In genomic region chr17:35636363-35636762, GRCm38 (mm10) we compare ENCODE assay signal across 8 mouse cellular contexts. TPM values are rescaled to one million over a fixed set of nuclear protein-coding genes. Genes with fewer than 3 reads are reported as not detected.
DNase-seq lines count a peak whose midpoint lies in the region; ATAC-seq and TF ChIP-seq lines count a peak whose summit lies in the region.

No protein-coding gene starts in this region.

- no peak for TF ChIP-seq CTCF in kidney, postnatal 0 days (IDR thresholded peaks at IDR 0.05; ENCODE audit: low read depth)

- no peak for TF ChIP-seq POLR2A in myocyte (IDR thresholded peaks at IDR 0.05; ENCODE audit: insufficient read length, low read depth)

- H3K4me2 ChIP-seq in forebrain, embryonic 12.5 days, result no peak overlapping the region
- H3K4me2 ChIP-seq in forebrain, embryonic 11.5 days (ENCODE audit: low read depth, low read length, severe bottlenecking), result no peak overlapping the region
- no peak overlapping the region for H3K4me2 ChIP-seq in midbrain, embryonic 14.5 days (ENCODE audit: low read length)
- no peak overlapping the region for H3K4me2 ChIP-seq in kidney, postnatal 0 days (ENCODE audit: low read length)
- H3K4me2 ChIP-seq in myocyte (ENCODE audit: low read depth), result peak overlapping the region; percentile 38

- H3K4me1 ChIP-seq in forebrain, embryonic 12.5 days, result peaks cover 4% of the 10 kb centered on the region
- H3K4me1 ChIP-seq in forebrain, embryonic 11.5 days (replicated peaks; ENCODE audit: control insufficient read depth, insufficient read depth, low read length), result no peaks in the 10 kb centered on the region; the same call in 1 of the 2 replicates
- H3K4me1 ChIP-seq in midbrain, embryonic 14.5 days (ENCODE audit: control insufficient read depth, insufficient read depth, low read length), result no peaks in the 10 kb centered on the region
- peaks cover 15% of the 10 kb centered on the region for H3K4me1 ChIP-seq in midbrain, embryonic 10.5 days
- H3K4me1 ChIP-seq in kidney, postnatal 0 days (replicated peaks; ENCODE audit: insufficient read depth, low read length), result no peaks in the 10 kb centered on the region

- H3K79me2 ChIP-seq in myocyte (ENCODE audit: control insufficient read depth, insufficient read depth), result no peaks in the 10 kb centered on the region

- DNase-seq in forebrain, embryonic 11.5 days (ENCODE audit: low spot score), result no peak
- peak; percentile 43 for DNase-seq in midbrain, embryonic 14.5 days
- no peak for DNase-seq in midbrain, embryonic 10.5 days (ENCODE audit: low spot score)
- DNase-seq in c-Kit-positive CD71-negative TER-119-negative erythroid progenitor cells, embryonic 14.5 days (ENCODE audit: low read depth), result peak; percentile 12
- DNase-seq in kidney, postnatal 0 days (ENCODE audit: low spot score), result peak; percentile 51
- DNase-seq in yolk sac, embryonic 10.5 days (ENCODE audit: low spot score), result no peak

- H3K4me3 ChIP-seq in forebrain, embryonic 12.5 days (replicated peaks), result no peak overlapping the region
- no peak overlapping the region for H3K4me3 ChIP-seq in forebrain, embryonic 11.5 days (ENCODE audit: low read depth, low read length)
- no peak overlapping the region for H3K4me3 ChIP-seq in midbrain, embryonic 14.5 days (replicated peaks; ENCODE audit: low read depth, low read length)
- H3K4me3 ChIP-seq in midbrain, embryonic 10.5 days, result no peak overlapping the region
- H3K4me3 ChIP-seq in kidney, postnatal 0 days (replicated peaks; ENCODE audit: low read depth, low read length), result no peak overlapping the region
- H3K4me3 ChIP-seq in myocyte, result peak overlapping the region; percentile 7

- no peak overlapping the region for H3K9ac ChIP-seq in forebrain, embryonic 12.5 days
- no peak overlapping the region for H3K9ac ChIP-seq in forebrain, embryonic 11.5 days (ENCODE audit: low read length)
- no peak overlapping the region for H3K9ac ChIP-seq in midbrain, embryonic 14.5 days (replicated peaks; ENCODE audit: low read length)
- no peak overlapping the region for H3K9ac ChIP-seq in kidney, postnatal 0 days (ENCODE audit: low read depth, low read length)

- H3K27me3 ChIP-seq in forebrain, embryonic 12.5 days, result peaks cover 16% of the 10 kb centered on the region
- no peaks in the 10 kb centered on the region for H3K27me3 ChIP-seq in forebrain, embryonic 11.5 days (ENCODE audit: control insufficient read depth, insufficient read depth, low read length)
- 0 out of 2 replicates have a peak, but pooled peaks cover 7% of the 10 kb centered on the region for H3K27me3 ChIP-seq in midbrain, embryonic 14.5 days (ENCODE audit: control insufficient read depth, insufficient read depth, low read length)
- H3K27me3 ChIP-seq in midbrain, embryonic 10.5 days (ENCODE audit: low read depth, poor library complexity, severe bottlenecking), result peaks cover 10% of the 10 kb centered on the region
- no peaks in the 10 kb centered on the region for H3K27me3 ChIP-seq in kidney, postnatal 0 days (ENCODE audit: insufficient read depth, low read length)
- peaks cover 15% of the 10 kb centered on the region for H3K27me3 ChIP-seq in myocyte (ENCODE audit: control insufficient read depth, insufficient read depth, insufficient read length)

- H3K9me3 ChIP-seq in forebrain, embryonic 12.5 days, result no peaks in the 10 kb centered on the region
- no peaks in the 10 kb centered on the region for H3K9me3 ChIP-seq in forebrain, embryonic 11.5 days (ENCODE audit: control insufficient read depth, low read length)
- H3K9me3 ChIP-seq in midbrain, embryonic 14.5 days (ENCODE audit: control insufficient read depth, low read length), result no peaks in the 10 kb centered on the region
- H3K9me3 ChIP-seq in midbrain, embryonic 10.5 days (replicated peaks), result no peaks in the 10 kb centered on the region
- H3K9me3 ChIP-seq in kidney, postnatal 0 days (replicated peaks; ENCODE audit: low read length), result no peaks in the 10 kb centered on the region

- peak; percentile 64 for ATAC-seq in forebrain, embryonic 12.5 days (ENCODE audit: low FRiP score)
- no peak for ATAC-seq in forebrain, embryonic 11.5 days (replicated peaks; ENCODE audit: low FRiP score)
- ATAC-seq in midbrain, embryonic 14.5 days (ENCODE audit: low FRiP score, low TSS enrichment), result no peak
- no peak for ATAC-seq in kidney, postnatal 0 days (replicated peaks; ENCODE audit: low FRiP score, low read depth)

- H3K27ac ChIP-seq in forebrain, embryonic 12.5 days, result no peak overlapping the region
- no peak overlapping the region for H3K27ac ChIP-seq in forebrain, embryonic 11.5 days (ENCODE audit: low read depth, low read length)
- no peak overlapping the region for H3K27ac ChIP-seq in midbrain, embryonic 14.5 days (replicated peaks; ENCODE audit: low read depth, low read length)
- no peak overlapping the region for H3K27ac ChIP-seq in midbrain, embryonic 10.5 days (replicated peaks)
- H3K27ac ChIP-seq in kidney, postnatal 0 days, result no peak overlapping the region

- no peak overlapping the region for H3ac ChIP-seq in myocyte (ENCODE audit: control insufficient read depth, insufficient read length)

- no peaks in the 10 kb centered on the region for H3K36me3 ChIP-seq in forebrain, embryonic 12.5 days (replicated peaks)
- no peaks in the 10 kb centered on the region for H3K36me3 ChIP-seq in forebrain, embryonic 11.5 days (ENCODE audit: control insufficient read depth, insufficient read depth, low read length)
- no peaks in the 10 kb centered on the region for H3K36me3 ChIP-seq in midbrain, embryonic 14.5 days (ENCODE audit: control insufficient read depth, insufficient read depth, low read length)
- H3K36me3 ChIP-seq in midbrain, embryonic 10.5 days, result no peaks in the 10 kb centered on the region
- no peaks in the 10 kb centered on the region for H3K36me3 ChIP-seq in kidney, postnatal 0 days (ENCODE audit: insufficient read depth, low read length)
- no peaks in the 10 kb centered on the region for H3K36me3 ChIP-seq in myocyte (ENCODE audit: control insufficient read depth, insufficient read depth)

- WGBS in forebrain, embryonic 12.5 days, result 36% methylated on average over 5 of the region's 5 CpGs
- 42% methylated on average over 5 of the region's 5 CpGs for WGBS in forebrain, embryonic 11.5 days
- 41% methylated on average over 5 of the region's 5 CpGs for WGBS in midbrain, embryonic 14.5 days
- WGBS in midbrain, embryonic 10.5 days, result 39% methylated on average over 5 of the region's 5 CpGs
- WGBS in kidney, postnatal 0 days, result 39% methylated on average over 5 of the region's 5 CpGs

TF ChIP-seq in myocyte, 11 proteins besides CTCF, POLR2A, EP300 and RAD21:
- TF ChIP-seq REST (IDR thresholded peaks at IDR 0.05; ENCODE audit: insufficient read depth, insufficient read length), result no peak
- TF ChIP-seq CEBPB (IDR thresholded peaks at IDR 0.05; ENCODE audit: insufficient read depth, poor library complexity, severe bottlenecking), result no peak
- no peak for TF ChIP-seq E2F4 (IDR thresholded peaks at IDR 0.05; ENCODE audit: insufficient read depth)
TF ChIP-seq in myocyte: peak in this region for 0.

RNA-seq across cellular contexts. Expression of gene Mucl3, which starts 7.1 kb away (rescaled TPM):
- polyA plus RNA-seq in forebrain, embryonic 12.5 days (2016; fragmentation: Nextera tagmentation; extraction: Ambion mirVana), result 0.09 TPM in 1 of 2 replicates, not detected in the other
- 0.07 and 0.13 TPM in 2 replicates for polyA plus RNA-seq in forebrain, embryonic 11.5 days (2014; fragmentation: Nextera tagmentation; extraction: Ambion mirVana)
- polyA plus RNA-seq in midbrain, embryonic 14.5 days (2014; fragmentation: Nextera tagmentation; extraction: Ambion mirVana), result not detected in 2 replicates
- 0.17 and 0.22 TPM in 2 replicates for polyA plus RNA-seq in midbrain, embryonic 10.5 days (2016; fragmentation: Nextera tagmentation; extraction: Ambion mirVana)
- polyA plus RNA-seq in kidney, postnatal 0 days (2015; fragmentation: Nextera tagmentation; extraction: Ambion mirVana), result 0.11 and 0.13 TPM in 2 replicates
- polyA plus RNA-seq in myocyte (2012; fragmentation: generic; extraction: Trizol), result 0.05 TPM

RNA-seq across cellular contexts. Expression of gene Gm9573, which starts 9.9 kb away (rescaled TPM):
- polyA plus RNA-seq in forebrain, embryonic 12.5 days (2016; fragmentation: Nextera tagmentation; extraction: Ambion mirVana), result not detected in 2 replicates
- not detected in 2 replicates for polyA plus RNA-seq in forebrain, embryonic 11.5 days (2014; fragmentation: Nextera tagmentation; extraction: Ambion mirVana)
- not detected in 2 replicates for polyA plus RNA-seq in midbrain, embryonic 14.5 days (2014; fragmentation: Nextera tagmentation; extraction: Ambion mirVana)
- polyA plus RNA-seq in midbrain, embryonic 10.5 days (2016; fragmentation: Nextera tagmentation; extraction: Ambion mirVana), result not detected in 2 replicates
- polyA plus RNA-seq in kidney, postnatal 0 days (2015; fragmentation: Nextera tagmentation; extraction: Ambion mirVana), result not detected in 2 replicates
- polyA plus RNA-seq in myocyte (2012; fragmentation: generic; extraction: Trizol), result not detected

RNA-seq across cellular contexts. Expression of gene Vars2, which starts 31.0 kb away (rescaled TPM):
- polyA plus RNA-seq in forebrain, embryonic 12.5 days (2016; fragmentation: Nextera tagmentation; extraction: Ambion mirVana), result 16.8 and 22.3 TPM in 2 replicates
- polyA plus RNA-seq in forebrain, embryonic 11.5 days (2014; fragmentation: Nextera tagmentation; extraction: Ambion mirVana), result 16.2 and 19.5 TPM in 2 replicates
- 9.5 and 14.8 TPM in 2 replicates for polyA plus RNA-seq in midbrain, embryonic 14.5 days (2014; fragmentation: Nextera tagmentation; extraction: Ambion mirVana)
- 19.3 and 20.6 TPM in 2 replicates for polyA plus RNA-seq in midbrain, embryonic 10.5 days (2016; fragmentation: Nextera tagmentation; extraction: Ambion mirVana)
- polyA plus RNA-seq in kidney, postnatal 0 days (2015; fragmentation: Nextera tagmentation; extraction: Ambion mirVana), result 12.7 and 13.5 TPM in 2 replicates
- 13.7 TPM for polyA plus RNA-seq in myocyte (2012; fragmentation: generic; extraction: Trizol)

RNA-seq across cellular contexts. Expression of gene Sfta2, which starts 35.0 kb away (rescaled TPM):
- polyA plus RNA-seq in forebrain, embryonic 12.5 days (2016; fragmentation: Nextera tagmentation; extraction: Ambion mirVana), result not detected in 2 replicates
- polyA plus RNA-seq in forebrain, embryonic 11.5 days (2014; fragmentation: Nextera tagmentation; extraction: Ambion mirVana), result not detected in 2 replicates
- not detected in 2 replicates for polyA plus RNA-seq in midbrain, embryonic 14.5 days (2014; fragmentation: Nextera tagmentation; extraction: Ambion mirVana)
- polyA plus RNA-seq in midbrain, embryonic 10.5 days (2016; fragmentation: Nextera tagmentation; extraction: Ambion mirVana), result not detected in 2 replicates
- polyA plus RNA-seq in kidney, postnatal 0 days (2015; fragmentation: Nextera tagmentation; extraction: Ambion mirVana), result 4.2 and 5.0 TPM in 2 replicates
- polyA plus RNA-seq in myocyte (2012; fragmentation: generic; extraction: Trizol), result not detected

RNA-seq across cellular contexts. Expression of gene Gtf2h4, which starts 37.2 kb away (rescaled TPM):
- polyA plus RNA-seq in forebrain, embryonic 12.5 days (2016; fragmentation: Nextera tagmentation; extraction: Ambion mirVana), result 39.0 and 40.7 TPM in 2 replicates
- polyA plus RNA-seq in forebrain, embryonic 11.5 days (2014; fragmentation: Nextera tagmentation; extraction: Ambion mirVana), result 41.2 and 47.4 TPM in 2 replicates
- 23.6 and 25.5 TPM in 2 replicates for polyA plus RNA-seq in midbrain, embryonic 14.5 days (2014; fragmentation: Nextera tagmentation; extraction: Ambion mirVana)
- 50.1 and 52.3 TPM in 2 replicates for polyA plus RNA-seq in midbrain, embryonic 10.5 days (2016; fragmentation: Nextera tagmentation; extraction: Ambion mirVana)
- polyA plus RNA-seq in kidney, postnatal 0 days (2015; fragmentation: Nextera tagmentation; extraction: Ambion mirVana), result 35.6 and 36.5 TPM in 2 replicates
- 27.4 TPM for polyA plus RNA-seq in myocyte (2012; fragmentation: generic; extraction: Trizol)

Comparison
In these comparisons a context has a peak if more than half of its experiments do, and no peak if none do; other contexts are left out.
1. DNase-seq: peak in midbrain, embryonic 14.5 days (single experiment), c-Kit-positive CD71-negative TER-119-negative erythroid progenitor cells, embryonic 14.5 days (single experiment) and kidney, postnatal 0 days (single experiment); none in forebrain, embryonic 11.5 days (single experiment), midbrain, embryonic 10.5 days (single experiment) and yolk sac, embryonic 10.5 days (single experiment).